Mouse (Mus musculus) right cerebral cortex, adult 18-20 months (tissue): ENCODE results near the gene Ubl4b.

Experiments
- DNase-seq: peaks from one replicate; pipeline ENCODE4 v3.0.0; 2022; ENCODE audit warnings: mixed read lengths

Gene Ubl4b

DNA sequence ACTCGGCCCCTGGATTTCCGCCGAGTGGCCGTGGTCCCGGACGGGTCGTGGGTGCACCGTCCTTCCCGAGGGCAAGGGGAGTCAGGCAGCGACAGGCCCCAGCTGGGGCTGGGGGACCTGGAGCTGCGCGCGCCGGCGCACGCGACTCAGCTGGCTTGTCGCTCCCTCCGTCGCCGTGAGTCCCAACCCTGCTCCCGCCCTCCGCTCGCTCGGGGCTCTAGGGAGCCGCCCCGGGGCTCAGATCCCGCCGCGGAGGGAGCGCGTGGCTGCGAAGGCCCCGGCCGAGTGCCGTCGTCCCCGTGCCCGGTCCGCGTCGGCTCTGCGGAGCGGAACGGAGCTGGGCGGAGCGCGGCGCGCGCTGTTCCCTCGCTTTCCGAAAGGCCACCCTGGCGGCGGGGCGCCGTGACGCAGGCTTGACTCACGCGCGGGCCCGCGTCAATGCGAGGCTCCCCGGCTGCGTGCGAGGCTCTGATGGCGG, 37.2 kb downstream of the Ubl4b start, which contains the start of gene Slc6a17:
Gene Slc6a17 (minus strand): TSS at position 388 of the 478 bp plus-strand sequence.
- peak; percentile 91 for DNase-seq

- peak; percentile 62 for DNase-seq
Observed at GRCm38 (mm10) chr3:107516776-107517630, 37.9 kb downstream of the Ubl4b start.

- peak; percentile 67 for DNase-seq
Observed at GRCm38 (mm10) chr3:107515989-107516388, 38.9 kb downstream of the Ubl4b start.

GRCm38 (mm10) chr3:107511416-107511815, 43.5 kb downstream of the Ubl4b start:
- no peak for DNase-seq

DNA sequence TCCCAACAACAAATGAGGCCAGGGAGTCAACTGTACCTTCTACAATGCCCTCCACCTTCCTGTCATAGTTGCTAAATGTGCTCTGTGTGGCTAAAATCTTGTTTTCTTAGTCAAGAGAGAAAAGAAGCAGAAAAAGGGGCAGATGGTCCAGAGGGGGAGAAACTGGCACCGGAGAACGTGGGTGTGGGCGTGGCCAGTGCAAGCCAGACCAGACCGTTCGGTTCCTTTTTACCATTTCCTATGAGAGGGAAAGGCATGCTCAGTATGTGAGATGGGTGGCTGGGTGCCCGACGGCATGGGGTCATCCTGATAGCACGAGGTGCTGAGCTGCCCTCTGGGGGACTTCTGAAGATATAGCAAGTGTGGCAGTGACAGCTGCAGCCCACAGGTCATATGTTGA, 46.2 kb downstream of the Ubl4b start:
- peak; percentile 65 for DNase-seq

- DNase-seq, result no peak
Observed at GRCm38 (mm10) chr3:107507966-107508365, 46.9 kb downstream of the Ubl4b start.

GRCm38 (mm10) chr3:107506531-107506930, 48.3 kb downstream of the Ubl4b start:
- no peak for DNase-seq

DNA sequence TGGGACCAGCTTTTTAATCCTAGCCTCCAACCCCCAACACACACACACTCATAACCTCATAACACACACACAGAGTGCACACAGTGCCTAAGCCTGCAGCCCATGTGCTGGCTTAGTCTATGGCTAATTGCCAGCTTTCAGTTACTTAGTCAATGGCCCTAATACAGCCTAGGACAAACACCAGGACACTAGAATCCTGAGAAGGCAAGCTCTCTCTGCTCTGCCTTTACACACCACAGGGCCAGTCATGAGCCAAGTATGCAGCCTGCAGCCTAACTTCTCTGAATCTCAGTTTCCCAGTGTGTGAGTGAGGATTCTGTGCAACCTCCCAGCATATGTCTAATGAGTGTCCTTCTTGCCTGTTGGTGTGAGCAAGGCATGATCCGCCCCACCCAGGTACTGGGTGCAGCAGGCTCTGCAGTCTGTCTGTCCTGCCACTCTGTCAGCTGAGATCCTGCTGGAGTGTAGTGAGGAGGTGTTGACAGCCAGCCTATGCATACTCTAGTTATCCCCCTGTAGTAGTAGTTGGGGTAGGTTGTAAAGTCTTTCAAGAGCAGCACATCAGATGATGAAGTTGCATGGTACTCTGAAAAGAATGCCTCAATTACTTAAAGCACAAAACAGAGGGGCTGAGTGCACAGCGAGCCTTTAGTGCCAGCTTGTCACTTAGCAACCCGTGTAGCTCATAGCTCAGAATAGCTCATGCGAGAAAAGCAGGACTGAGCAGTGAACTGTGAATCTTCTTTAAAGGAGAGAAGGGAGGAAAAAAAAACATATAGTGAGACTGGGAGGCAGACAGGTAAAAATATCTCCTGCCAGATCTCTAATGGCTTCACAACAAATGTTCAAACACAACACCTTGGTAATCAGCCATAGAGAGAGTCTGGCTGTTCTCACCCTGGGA, 49.2 kb downstream of the Ubl4b start:
- DNase-seq, result peak; percentile 76

DNA sequence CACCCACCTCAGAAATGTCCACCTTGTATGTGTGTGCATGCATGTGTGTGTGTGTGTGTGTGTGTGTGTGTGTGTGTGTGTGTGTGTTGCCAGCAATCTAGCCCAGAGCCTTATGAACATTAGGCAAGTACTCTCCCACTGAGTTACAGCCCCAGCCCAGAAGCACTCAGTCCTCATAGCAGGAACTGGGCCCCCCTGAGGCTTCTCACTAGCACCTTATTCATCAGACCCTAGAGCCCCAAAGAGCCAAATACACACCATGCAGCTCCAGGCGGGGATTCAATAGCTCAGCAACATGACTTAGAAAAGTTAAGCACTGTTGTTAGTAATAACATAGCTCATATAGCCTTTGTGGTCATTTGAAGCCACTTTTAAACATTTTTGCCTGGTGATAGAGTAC, 50.3 kb downstream of the Ubl4b start:
- DNase-seq, result no peak

- DNase-seq, result no peak
Observed at GRCm38 (mm10) chr3:107503716-107504115, 51.2 kb downstream of the Ubl4b start.
